Mouse (Mus musculus) midbrain, embryonic 10.5 days (tissue): Measurements from ENCODE around the gene Cryge. TPM values are rescaled to one million over a fixed set of nuclear protein-coding genes. Genes with fewer than 3 reads are reported as not detected.

ENCODE experiments used
- DNase-seq: peaks from one replicate; pipeline ENCODE4 v3.0.0-alpha.2; 2017; ENCODE audit warnings: low spot score
- H3K27ac ChIP-seq: fragments of 300-500 bp; sonication (generic); replicated peaks from 2 replicates; pipeline ENCODE4 v1.5.1; 2016; ENCODE audit warnings: mild to moderate bottlenecking
- H3K27me3 ChIP-seq: fragments of 300-500 bp; sonication (generic); 2 replicates; pipeline ENCODE4 v1.6.1; 2016; ENCODE audit warnings: low read depth, mild to moderate bottlenecking; ENCODE audit not compliant: poor library complexity, severe bottlenecking
- H3K36me3 ChIP-seq: fragments of 300-500 bp; sonication (generic); 2 replicates; pipeline ENCODE4 v1.6.1; 2016; ENCODE audit warnings: mild to moderate bottlenecking, moderate library complexity
- H3K4me1 ChIP-seq: fragments of 300-500 bp; sonication (generic); 2 replicates; pipeline ENCODE4 v1.6.1; 2016
- H3K4me3 ChIP-seq: fragments of 300-500 bp; sonication (generic); 2 replicates; pipeline ENCODE4 v1.5.1; 2016; ENCODE audit warnings: mild to moderate bottlenecking, moderate library complexity
- H3K9me3 ChIP-seq: fragments of 300-500 bp; sonication (generic); replicated peaks from 2 replicates; pipeline ENCODE4 v1.6.1; 2016; ENCODE audit warnings: mild to moderate bottlenecking
- WGBS: fragments of 180-500 bp; shearing (Covaris S2); methylation state at CpG from one replicate; pipeline ENCODE4 v1.1.7; 2016; 5-methylcytosine and 5-hydroxymethylcytosine counted together
- polyA plus RNA-seq: library from polyadenylated mRNA; unstranded; fragments of >200 nt; fragmentation: Nextera tagmentation; extraction: Ambion mirVana; gene quantifications from 2 replicates; pipeline ENCODE4 v1.2.1, GENCODE M21; 2016

The Cryge gene
- polyA plus RNA-seq, 1 experiment from 2014 or later, result 1.2 TPM

GRCm38 (mm10) chr1:65004526-65004925 lies 46.4 kb downstream of the Cryge start:
- no peak for DNase-seq
- Histone ChIP-seq H3K4me1 (no peaks in the 10 kb centered on the region), H3K9me3 (no peaks in the 10 kb centered on the region), H3K4me3 (no peak overlapping the region), H3K27me3 (no peaks in the 10 kb centered on the region), H3K36me3 (no peaks in the 10 kb centered on the region), H3K27ac (no peak overlapping the region)
- WGBS, result 84% methylated on average over 4 of the region's 4 CpGs

Other genes with a start within 250 kb of the Cryge start
- gene Plekhm3, start 94.3 kb downstream of the Cryge start, polyA plus RNA-seq, result 7.3 and 7.6 TPM in 2 replicates
- 0.15 and 0.42 TPM in 2 replicates for gene Akr1cl, start 18.4 kb downstream of the Cryge start, polyA plus RNA-seq
- not detected in 2 replicates for gene Crygd, start 12.3 kb upstream of the Cryge start, polyA plus RNA-seq
- gene Crygc, start 22.5 kb upstream of the Cryge start, polyA plus RNA-seq, result 0.24 TPM in 1 of 2 replicates, not detected in the other
- not detected in 2 replicates for gene Crygb, start 31.1 kb upstream of the Cryge start, polyA plus RNA-seq
- not detected in 2 replicates for gene Cryga, start 52.2 kb upstream of the Cryge start, polyA plus RNA-seq
- gene Gm28845, start 68.4 kb upstream of the Cryge start, polyA plus RNA-seq, result 0.19 TPM in 1 of 2 replicates, not detected in the other
- 0.16 TPM in 1 of 2 replicates, not detected in the other for gene D630023F18Rik, start 72.1 kb upstream of the Cryge start, polyA plus RNA-seq
- gene Idh1, start 135.4 kb upstream of the Cryge start, polyA plus RNA-seq, result 295 and 381 TPM in 2 replicates
- gene Pikfyve, start 135.5 kb upstream of the Cryge start, polyA plus RNA-seq, result 10.5 and 13.7 TPM in 2 replicates
- gene Pth2r, start 230.9 kb upstream of the Cryge start, polyA plus RNA-seq, result 0.10 and 0.25 TPM in 2 replicates